Mouse (Mus musculus) bone marrow macrophage, adult 2 months (primary cell): ENCODE data around the gene Uqcr11.

Experiments
- CTCF ChIP-seq: IDR thresholded peaks from 2 replicates; pipeline ENCODE4 v1.5.1; 2012; ENCODE audit warnings: low read depth, mild to moderate bottlenecking, low read length, moderate library complexity
- POLR2A ChIP-seq: IDR thresholded peaks from 2 replicates; pipeline ENCODE4 v1.6.1; 2012; ENCODE audit warnings: mild to moderate bottlenecking, low read depth, low read length, borderline replicate concordance

DNA sequence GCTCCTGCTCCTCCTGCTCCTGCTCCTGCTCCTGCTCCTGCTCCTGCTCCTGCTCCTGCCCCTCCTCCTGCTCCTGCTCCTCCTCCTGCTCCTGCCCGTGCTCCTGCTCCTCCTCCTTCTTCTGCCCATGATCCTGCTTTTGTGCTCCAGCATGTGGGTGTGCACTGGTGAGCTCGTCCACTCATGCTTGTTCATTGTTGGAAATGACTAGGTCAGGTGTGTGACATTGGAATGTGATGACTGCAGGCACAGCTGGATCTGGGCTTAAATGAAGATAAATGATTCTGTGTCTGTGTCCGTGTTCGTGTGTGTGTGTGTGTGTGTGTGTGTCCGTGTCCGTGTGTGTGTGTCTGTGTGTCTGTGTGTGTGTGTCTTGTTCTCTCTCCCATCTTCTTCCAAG lies 38.2 kb downstream of the Uqcr11 start:
- TF ChIP-seq POLR2A: no peak
- TF ChIP-seq CTCF: no peak
